ENCODE assay signal across 9 mouse cellular contexts in genomic region chr17:67996097-67996768, GRCm38 (mm10). TPM values are rescaled to one million over a fixed set of nuclear protein-coding genes. Genes with fewer than 3 reads are reported as not detected.
DNase-seq lines count a peak whose midpoint lies in the region; ATAC-seq lines count a peak whose summit lies in the region.
"Had no signal": no experiment of that assay in that cellular context is flagged by ENCODE, and none has a peak within 500 bp of the region (broad histone marks: within the 10 kb centered on the region; RNA-seq: fewer than 3 reads in every experiment).

No protein-coding gene starts in this region.

- intact Hi-C loops in heart, postnatal 25 days (cut with DNase I) = no loop called here

- 0 out of 2 replicates have a peak overlapping the region, but pooled peaks have one; percentile 40 for H3K27ac ChIP-seq in intestine, embryonic 15.5 days
- H3K27ac ChIP-seq: neural tube, embryonic 12.5 days had no signal

- H3K9me3 ChIP-seq in intestine, embryonic 15.5 days = no peaks in the 10 kb centered on the region
- H3K9me3 ChIP-seq: neural tube, embryonic 12.5 days had no signal

- 9% methylated on average over 14 of the region's 14 CpGs for WGBS in intestine, embryonic 15.5 days

- peak; percentile 74 for ATAC-seq in intestine, embryonic 15.5 days
- peak; percentile 86 for ATAC-seq in megakaryocyte progenitor cell, adult 5-6 weeks (replicated peaks; ENCODE audit: poor library complexity)

- no peaks in the 10 kb centered on the region for H3K36me3 ChIP-seq in intestine, embryonic 15.5 days
- H3K36me3 ChIP-seq: neural tube, embryonic 12.5 days had no signal

- H3K4me2 ChIP-seq in intestine, embryonic 15.5 days (replicated peaks) = peak overlapping the region; percentile 43
- H3K4me2 ChIP-seq: neural tube, embryonic 12.5 days had no signal

- no peak overlapping the region for H3K4me3 ChIP-seq in intestine, embryonic 15.5 days (replicated peaks)
- H3K4me3 ChIP-seq: neural tube, embryonic 12.5 days had no signal

- DNase-seq in heart, adult 9 months (ENCODE audit: low spot score in 2 of 2) = peak; percentile 33 to 37
- no peak for DNase-seq in heart, postnatal 25 days (ENCODE audit: low spot score)
- peak; percentile 78 for DNase-seq in embryo, embryonic 10.5 days (ENCODE audit: low spot score)
- DNase-seq in testis, postnatal 14 days (ENCODE audit: low spot score) = no peak
- DNase-seq in left cerebral cortex, adult 18-20 months (ENCODE audit: low spot score in 2 of 2) = no peak
- DNase-seq in thymus, postnatal 4 days = no peak

- no peak overlapping the region for H3K9ac ChIP-seq in intestine, embryonic 15.5 days
- H3K9ac ChIP-seq: neural tube, embryonic 12.5 days had no signal

- no peaks in the 10 kb centered on the region for H3K27me3 ChIP-seq in intestine, embryonic 15.5 days (replicated peaks)
- H3K27me3 ChIP-seq: neural tube, embryonic 12.5 days had no signal

- peaks cover 23% of the 10 kb centered on the region; the same call in 1 of the 2 replicates for H3K4me1 ChIP-seq in intestine, embryonic 15.5 days (replicated peaks)
- H3K4me1 ChIP-seq: neural tube, embryonic 12.5 days had no signal

RNA-seq across cellular contexts. Expression of gene Arhgap28, which starts 7.7 kb away (rescaled TPM):
- total RNA-seq in heart, postnatal 25 days (2021) = 1 to 10 TPM; 2.5 to 3.0 TPM
- 17.5 and 19.1 TPM in 2 replicates for polyA plus RNA-seq in intestine, embryonic 15.5 days (2015; fragmentation: Nextera tagmentation; extraction: Ambion mirVana)
- 1.3 TPM in 2 replicates for total RNA-seq in megakaryocyte progenitor cell, adult 5-6 weeks (2015)
- 1.1 and 1.2 TPM in 2 replicates for total RNA-seq in megakaryocyte progenitor cell, adult 5-6 weeks (2017)
- under 1 TPM; 0.54 to 0.93 TPM for total RNA-seq in left cerebral cortex, adult 18-20 months (2021)

Comparison
In these comparisons a context has a peak if more than half of its experiments do, and no peak if none do; other contexts are left out.
1. DNase-seq: peak in heart, adult 9 months (2 of 2) and embryo, embryonic 10.5 days (single experiment); none in heart, postnatal 25 days (single experiment), testis, postnatal 14 days (single experiment), left cerebral cortex, adult 18-20 months (0 of 2) and thymus, postnatal 4 days (single experiment).